Mouse (Mus musculus) adrenal gland, postnatal 25 days (tissue): ENCODE results near the gene Crtam. TPM values are rescaled to one million over a fixed set of nuclear protein-coding genes. Genes with fewer than 3 reads are reported as not detected.

Source experiments
- DNase-seq: peaks from one replicate; pipeline ENCODE4 v3.0.0; 2021; ENCODE audit warnings: mixed read lengths
- long read RNA-seq: library from polyadenylated mRNA; stranded (forward); transcript quantifications from one replicate; pipeline ENCODE4 v2.0.0, GENCODE M21; 2021
- total RNA-seq: library from RNA; stranded (reverse); gene quantifications from 2 replicates; pipeline ENCODE4 v1.2.3, GENCODE M21; 2021

Crtam gene
- 0.15 TPM in 1 of 2 replicates, not detected in the other for total RNA-seq
- long read RNA-seq = 0 reads

DNA sequence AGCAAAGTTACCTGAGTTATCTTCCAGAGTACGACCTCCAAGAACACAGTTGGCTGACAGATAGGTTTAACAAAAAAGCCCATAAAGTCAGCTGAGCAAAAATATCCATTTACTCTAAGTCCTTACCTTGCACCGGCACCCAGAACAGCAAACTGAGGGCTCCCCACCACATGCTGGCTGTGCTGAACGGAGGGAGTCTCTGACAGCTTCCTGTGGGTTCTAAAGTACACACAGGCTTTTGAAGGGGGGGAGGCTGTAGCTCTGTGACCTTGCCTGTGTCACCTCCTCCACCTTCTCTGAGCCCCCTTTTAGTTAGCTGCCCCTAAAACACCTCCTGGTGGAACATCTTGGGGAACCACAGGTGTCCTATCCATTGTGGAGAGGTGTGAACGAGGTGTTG, at the start of gene Crtam:
TSS of gene Crtam (minus strand) at position 214 of the 400 bp plus-strand sequence.
- DNase-seq = no peak

DNA sequence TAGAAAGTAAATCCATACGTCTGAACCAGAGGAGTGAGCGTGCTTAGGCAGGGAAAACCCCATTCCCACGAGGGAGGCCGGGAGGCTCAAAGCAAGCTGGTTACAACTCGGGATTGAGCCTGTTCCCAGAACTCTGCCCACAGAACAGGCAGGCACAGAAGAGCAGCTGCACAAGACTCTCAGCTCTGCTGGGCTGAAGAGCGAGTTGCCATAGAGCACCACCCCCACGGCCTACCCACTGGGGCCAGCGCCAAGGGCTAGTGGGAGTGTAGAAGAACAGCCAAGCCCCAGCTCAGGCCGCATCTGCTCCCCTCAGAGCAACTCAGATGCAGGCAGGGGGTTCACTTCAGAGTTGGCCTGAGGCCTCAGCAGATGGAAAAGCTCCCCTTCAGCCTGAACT, 49.7 kb upstream of the Crtam start:
- no peak for DNase-seq

DNA sequence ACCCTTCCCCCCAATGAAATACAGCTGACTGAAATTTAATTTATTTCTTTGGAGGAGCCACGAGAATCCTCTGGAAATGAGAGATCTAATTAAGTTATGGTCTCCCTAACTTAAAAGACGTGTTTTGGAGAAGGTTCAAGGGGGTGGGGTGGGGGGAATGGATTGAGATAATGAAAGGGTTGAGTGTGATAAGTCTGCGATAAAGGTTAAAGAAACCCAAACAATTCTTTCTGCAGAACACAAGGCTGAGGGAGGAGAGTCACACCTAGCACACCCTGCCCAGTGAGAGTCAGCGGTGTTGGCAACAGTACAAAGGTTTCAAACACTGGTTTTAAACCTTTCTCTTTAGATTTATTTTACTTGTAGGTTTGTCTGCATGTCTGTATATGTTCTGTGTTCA, 49.0 kb upstream of the Crtam start:
- no peak for DNase-seq

DNA sequence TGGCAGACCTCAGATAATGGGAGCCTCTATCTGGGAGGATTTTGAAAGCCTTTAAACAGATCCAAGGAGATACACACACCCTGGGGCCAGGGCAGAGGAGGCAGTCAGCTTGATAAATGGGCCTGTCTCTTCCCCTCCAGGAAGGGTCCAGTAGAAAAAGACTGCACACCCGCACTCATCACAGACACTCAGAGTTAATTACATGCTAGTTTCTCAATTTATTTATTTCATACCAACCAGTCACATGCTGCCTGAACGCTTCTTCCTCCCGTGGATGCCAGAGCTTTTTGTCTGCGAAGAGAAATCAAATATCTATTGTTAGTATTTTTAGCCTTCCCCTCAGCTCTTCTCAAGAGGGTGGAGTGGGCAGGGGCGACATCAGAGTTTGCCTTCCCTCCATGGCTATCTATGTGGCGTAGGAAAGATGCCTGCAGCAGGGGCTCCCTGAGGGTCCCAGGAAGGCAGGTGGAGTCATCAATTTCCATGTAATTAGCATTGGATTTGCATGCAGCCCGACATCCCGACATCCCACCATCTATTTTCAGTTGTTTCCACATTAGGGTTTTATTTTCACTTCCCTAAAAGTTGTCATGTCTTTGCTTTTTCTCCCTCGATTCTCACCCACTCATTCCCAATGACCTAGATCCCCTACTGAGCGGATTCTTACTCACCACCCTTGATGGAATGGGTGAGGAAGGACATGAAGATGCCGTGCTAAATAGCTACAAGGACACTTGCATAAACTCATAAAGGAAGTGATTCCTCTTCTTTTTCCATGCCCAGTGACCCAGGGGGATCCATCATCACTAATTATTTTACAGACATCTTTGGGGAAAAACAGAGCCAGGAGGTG, 46.9 kb upstream of the Crtam start:
- DNase-seq = no peak

DNA sequence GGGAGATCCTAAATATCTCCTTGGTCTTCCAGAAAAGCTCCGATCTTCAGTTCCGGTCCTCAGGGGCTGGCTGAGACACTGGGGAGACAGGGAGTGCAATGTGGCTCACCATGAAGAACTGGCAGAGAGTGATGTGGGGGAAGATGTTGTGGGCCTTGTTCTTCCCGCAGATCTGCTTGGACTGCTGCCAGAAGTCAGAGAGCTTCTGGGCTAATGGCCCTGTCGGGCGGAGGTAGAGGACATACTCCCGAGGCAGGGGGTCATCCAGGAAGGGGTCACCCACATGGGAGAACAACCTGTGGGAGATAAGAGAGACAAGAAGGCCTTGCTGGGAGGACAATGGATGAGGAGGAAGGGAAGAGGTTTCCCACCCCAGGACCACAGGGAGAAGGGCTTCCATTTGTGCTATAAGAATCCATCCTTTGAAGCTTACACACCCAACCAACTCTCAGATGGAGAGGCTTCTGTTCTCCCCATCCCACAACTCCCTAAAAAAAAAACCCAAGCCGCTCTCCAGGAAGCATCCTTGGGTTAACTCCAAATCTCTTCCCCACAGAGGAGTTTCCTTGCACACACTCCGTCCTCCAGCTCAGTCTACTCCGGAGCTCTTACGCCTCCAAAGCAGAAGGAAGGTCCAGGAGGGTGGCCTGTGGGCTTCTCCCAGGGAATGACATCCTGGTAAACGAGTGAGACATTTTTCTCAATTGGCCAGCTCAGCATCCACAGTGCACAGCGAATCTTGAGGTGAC, 46.1 kb upstream of the Crtam start:
- DNase-seq = no peak

DNA sequence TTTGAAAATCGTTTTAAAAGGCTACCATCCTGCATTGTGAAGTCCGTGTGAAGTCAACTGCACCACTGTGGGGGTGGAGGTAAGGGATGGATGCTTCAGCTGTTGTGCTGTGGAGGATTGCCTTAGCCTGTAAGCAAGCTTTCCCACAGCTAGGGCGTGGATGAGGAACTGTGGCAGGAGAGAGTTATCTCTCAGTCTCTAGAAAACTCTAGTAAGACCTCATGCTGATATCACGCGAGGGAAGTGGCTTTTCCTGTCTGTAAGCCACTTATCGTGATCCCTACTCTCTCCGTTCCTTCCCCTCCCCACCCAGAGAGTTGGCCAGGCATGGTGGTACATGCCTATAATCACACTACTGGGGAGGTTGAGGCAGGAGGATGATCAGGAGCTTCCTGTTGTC, 44.9 kb upstream of the Crtam start:
- no peak for DNase-seq

DNA sequence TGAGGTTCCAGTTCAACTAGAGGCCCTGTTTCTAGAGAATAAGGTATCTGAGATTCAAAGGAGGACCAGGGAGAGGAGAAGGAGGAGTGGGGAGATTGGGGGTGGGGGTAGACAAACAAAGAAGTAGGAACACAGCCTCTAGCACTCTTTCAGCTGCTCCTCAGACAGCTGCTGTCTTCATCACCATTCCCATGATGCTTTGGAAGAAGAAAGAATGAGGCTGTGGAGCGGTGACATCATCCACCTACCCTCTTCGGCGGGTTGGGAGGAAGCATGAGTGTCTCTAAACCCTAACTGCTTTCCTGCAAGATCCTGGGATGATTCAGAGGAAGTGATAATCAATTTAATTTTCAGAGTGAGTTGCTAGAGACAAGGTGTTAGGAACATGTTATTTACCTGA, 44.4 kb upstream of the Crtam start:
- DNase-seq = no peak

DNA sequence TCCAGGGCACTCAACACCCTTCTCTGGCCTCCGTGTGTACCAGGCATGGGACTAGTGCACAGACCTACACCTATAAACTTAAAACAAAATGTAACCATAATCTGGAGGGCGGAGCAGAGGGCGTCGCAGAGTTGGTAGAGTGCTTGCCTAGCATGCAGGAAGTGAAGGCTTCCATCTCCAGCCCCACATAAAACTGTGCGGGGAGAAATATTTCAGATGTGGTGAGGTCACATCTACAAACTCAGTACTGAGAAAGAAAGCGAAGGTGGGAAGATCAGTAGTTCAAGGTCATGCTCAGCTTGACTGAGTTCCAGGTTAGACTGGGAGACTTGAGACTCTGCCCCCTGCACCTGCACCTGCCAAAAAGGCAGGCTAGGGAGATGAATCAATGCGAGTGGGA, 43.8 kb upstream of the Crtam start:
- DNase-seq = no peak

DNA sequence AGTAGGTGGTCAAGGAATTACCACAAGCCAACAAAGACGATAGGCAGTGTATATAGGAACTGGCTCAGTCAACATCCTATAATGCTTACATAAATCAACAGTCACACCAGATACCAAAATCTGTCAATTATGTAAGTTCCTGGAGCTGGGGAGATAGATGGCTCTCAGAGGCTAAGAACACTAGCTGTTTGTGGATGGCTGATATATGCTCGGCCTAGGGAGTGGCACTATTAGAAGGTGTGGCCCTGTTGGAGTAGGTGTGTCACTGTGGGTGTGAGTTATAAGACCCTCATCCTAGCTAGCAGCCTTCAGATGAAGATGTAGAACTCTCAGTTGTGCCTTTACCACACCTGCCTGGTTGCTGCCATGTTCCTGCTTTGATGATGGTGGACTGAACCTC, 43.2 kb upstream of the Crtam start:
- DNase-seq = no peak

DNA sequence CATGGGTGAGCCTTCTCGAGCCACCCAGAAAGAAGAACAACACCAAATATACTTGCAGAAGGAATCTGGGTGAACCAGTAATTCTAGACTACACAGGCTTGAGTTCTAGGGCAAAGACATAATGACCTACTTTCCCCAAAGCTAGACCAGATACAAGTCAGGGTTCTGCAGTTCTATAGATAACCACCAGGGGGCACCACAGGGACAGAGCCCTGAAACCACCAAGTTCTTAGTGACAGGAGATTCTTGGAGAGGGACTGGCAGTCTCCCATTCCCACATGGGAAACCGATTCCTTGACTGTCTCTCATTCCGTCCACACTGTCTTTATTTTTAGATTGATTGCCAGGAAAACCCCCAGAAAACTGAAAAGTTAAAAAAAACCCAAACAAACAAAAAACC, 40.2 kb upstream of the Crtam start:
- peak; percentile 78 for DNase-seq

DNA sequence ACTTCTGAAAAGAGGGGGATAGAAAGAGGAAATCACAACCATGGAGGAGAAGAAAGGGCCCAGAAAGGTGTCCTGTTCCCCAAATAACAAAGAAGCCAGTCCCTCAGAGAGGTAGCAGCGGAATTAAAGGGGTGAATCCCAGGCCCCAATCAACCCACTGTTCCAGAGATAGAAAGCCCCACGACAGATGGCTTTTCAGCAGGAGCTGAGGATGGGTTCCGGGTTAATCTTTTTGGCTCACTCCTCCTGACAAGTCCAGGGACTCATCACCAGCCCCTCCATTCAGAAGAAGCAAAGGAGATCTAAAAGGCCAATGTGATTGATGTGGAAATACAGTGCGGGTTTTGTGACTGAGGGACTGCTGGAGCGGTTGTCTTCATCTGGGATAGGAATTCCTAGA, 39.2 kb upstream of the Crtam start:
- DNase-seq = no peak

DNA sequence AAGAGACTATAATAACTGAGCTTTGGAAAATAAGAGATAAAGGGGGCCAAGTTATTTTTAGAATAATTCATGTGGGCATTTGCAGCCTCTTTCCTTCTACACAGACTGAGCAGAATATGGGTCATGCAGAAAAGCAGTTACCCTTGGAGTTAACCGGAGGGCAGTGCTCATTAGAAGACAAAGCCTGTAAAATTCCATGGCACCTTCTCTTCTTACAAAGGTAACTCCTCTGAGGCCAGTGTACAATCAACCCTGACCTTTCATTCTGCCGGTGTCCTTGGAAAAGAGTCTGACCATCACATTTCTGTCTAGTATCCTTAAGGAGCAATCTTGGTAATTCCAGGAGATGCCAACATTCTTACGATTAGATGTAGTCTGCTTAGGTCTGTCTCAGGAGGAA, 37.0 kb upstream of the Crtam start:
- DNase-seq = no peak

DNA sequence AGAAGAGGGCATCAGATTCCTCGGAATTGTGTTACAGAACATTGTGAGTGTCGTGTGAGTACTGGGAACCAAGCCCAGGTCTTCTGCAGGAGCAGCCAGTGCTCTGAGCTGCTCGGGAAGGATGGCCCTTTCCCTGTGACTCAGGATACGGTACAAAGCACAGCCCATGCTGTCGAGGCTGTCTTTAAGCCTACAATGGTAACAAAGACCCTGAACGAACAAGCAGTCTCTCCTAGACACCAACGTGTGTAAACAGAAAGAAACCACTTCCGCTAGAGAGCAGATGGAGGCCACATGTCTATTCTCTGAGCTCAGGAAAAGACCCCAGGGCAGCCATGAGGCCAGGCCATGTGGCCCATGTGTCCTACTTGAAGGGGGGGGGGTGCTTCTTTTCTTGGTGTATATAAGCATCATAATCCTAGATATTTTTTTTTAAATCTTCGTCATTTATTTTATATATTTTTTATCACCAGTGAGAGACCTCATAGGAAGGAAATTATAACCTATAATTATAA, 33.8 kb upstream of the Crtam start:
- no peak for DNase-seq

DNA sequence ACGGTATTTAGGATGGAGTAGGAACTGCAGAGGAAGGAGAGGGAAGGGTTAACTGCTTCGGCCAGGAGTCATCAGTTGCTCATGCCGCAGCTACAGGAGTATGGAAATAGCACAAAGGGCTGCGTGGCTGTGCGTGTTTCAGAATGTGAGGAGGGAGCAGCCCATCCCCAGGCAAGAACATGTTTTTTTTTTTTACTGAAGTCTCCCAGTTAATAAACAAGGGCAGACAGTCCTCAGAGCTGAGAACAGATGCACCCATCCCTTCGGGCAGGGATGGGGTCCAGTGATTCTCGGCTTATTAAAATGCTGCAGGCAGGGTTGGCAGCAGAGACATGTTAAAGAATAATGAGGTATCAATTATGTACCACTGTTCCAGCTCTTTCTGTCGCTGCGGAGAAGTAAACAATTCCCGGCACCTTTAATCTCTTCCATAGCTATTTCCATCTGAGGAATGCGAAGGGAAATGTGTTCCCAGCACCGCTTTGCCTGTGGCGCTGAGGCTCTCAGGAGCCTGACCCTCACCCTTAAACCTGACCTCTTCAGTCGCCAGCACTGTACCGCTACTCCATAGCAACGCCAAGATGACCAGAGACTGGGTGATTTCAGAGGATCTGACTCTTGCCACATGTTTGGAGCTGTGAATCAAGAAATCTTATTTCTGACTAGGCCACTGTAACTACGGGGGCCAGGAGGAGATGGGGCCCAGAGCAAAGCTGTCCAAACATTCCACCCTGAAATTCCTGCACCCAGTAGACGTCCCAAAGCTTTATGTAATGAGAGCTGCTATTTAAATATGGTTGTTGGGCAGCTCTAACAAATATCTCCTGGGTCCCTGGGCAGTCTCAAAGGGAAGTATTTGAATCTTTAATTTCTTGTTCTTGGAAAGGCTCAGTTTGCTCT, 27.4 kb upstream of the Crtam start:
- DNase-seq = no peak

DNA sequence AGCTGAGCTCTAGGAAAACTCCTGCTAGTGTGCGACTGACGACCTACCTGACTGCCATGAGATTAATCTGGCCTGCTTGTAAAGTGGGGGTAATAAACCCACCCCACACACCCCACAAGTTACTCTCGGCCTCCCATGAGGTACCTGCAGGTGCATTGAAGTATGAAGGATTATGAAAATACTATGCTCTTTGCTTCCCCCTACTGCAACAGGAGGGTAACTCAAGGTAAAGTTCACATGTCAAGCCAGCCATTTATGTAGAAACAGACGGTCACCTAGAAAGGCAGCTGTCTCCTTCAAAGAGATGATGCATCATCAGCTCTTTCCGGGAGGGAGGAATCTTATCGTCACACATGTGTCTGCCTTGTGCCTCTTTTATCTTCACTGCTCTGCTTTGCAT, 25.4 kb upstream of the Crtam start:
- no peak for DNase-seq

DNA sequence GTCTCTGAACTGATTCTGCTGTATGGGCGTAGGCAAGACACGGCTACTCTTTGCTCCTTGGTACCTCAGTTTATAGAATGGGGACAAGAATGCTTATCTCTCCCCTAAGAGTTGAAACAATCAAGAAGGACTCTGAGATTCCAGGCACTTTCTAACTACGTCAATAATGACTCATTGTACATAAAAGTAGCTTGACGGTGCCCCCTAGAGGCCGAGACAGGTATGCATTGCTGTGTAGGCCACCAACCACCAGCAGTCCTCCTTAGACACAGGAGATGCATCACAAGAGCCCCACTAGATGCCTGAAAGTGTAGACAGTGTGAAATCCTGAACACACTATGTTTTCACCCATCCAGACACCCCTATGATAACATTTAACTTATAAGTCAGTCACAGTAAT, 24.0 kb upstream of the Crtam start:
- DNase-seq = peak; percentile 43

DNA sequence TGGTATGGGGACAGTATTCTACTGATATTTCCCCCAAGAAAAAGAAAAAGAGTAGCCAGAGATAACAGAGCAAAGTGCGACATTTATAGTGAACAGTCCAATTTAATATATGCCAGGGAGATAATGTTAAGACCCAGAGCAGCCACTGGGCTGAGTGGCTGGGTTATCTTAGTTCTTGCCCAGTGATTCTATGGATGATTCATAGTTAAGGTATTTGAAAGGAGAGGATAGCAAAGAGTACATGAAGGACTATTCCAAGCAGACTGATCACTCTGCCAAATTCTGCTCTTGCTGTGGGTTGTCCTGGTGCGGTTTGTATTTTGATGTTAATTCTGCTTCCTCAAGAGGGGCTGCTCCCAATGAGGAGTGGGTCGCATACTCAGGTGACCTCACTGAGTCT, 17.3 kb upstream of the Crtam start:
- DNase-seq = no peak

DNA sequence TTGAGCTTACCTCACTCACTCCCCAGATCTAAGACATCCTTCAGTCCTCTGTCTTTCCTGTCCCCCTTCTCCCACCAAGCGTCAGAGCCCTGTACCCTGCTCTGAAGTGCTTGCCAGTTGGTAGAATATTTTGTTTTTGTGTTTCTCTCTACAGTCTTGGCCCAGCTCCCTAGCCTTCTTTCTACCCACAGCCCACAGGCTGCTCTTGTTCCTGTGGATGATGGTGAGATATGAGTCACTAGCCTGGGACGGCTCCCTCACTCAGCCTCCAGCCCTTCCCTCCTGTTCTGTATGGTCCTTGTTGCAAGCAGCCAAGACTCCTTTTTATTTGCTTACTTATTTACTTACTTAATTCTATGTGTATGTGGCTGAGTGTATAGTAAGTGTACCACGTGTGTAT, 16.1 kb upstream of the Crtam start:
- DNase-seq = no peak

DNA sequence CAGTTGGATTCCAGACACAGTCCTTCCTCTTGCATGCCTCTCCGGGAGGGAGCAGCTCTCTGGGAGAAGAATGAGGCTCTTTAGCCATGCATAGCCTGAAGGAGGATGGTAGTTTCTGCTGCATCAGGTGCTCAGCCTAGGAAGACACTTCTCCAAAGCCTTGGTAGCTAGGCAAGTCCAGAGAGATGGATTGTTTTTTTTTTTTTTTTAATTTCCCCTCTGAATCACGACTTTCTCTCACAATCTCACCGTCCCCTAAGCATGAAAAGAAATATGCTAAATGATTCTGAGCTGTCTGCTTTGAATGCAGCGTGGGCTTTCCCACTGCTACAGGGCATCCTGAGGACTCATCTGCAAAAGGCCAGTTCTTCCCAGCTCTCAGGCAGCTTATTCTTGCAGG, 10.1 kb upstream of the Crtam start:
- no peak for DNase-seq

DNA sequence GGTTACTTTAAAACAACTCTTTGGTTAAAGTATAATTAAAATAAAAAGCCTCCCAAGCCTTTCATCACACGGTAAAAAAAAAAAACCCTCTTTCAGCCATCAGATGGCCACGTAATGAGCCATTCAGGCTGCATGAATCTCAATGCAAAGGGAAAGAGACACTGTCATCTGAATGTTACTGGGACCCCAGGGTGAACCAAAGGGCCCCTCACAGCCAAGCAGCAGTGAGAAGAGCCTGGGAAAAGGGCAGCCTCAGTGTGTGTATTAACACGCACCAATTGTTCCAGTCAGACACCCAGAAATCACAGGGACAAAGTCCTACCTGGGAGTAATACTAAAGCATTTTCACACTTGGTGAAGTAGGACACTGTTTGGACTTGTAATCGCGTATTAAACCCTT, 8.0 kb upstream of the Crtam start:
- DNase-seq = no peak

DNA sequence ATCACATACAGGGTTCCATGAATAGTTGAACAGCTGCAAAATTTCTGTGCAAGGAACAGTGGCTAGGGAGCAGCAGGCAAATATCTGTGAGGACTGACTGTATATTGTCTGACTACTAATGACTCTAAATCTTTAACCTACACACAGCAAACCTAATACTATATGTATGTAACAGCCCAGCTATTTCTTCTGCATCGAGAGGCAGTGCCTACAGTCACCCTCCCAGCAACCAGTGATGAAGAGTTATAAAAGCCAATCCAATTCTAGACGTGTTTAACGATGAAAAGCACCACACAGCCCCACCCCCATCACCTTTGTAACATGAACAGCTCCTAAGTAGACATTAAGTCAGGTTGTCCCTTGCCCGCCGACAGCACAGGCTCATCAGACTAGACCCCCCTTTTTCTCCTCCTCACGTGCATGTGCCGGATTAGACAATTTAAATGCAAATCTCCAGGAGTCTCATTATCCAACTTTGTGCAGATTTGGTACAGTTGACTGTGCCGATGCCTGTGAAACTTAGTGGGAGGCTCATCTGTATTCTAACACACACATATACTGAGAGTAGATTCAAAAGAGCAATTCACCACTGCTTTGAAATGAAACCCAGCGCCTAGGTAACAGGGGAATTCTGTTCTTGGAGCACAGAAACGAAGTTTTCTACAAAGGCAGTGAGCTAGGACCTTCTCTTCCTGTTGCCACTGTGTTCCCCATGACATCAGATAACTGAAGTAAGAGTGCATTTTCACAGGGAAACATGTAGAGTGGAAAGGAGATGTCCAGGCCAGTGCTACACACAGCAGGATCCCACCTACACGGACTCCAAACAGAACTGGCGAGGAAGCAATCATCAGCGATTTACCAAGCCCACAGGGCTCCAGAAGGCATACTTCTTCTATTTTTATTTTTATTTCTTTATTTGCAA, 7.3 kb upstream of the Crtam start:
- no peak for DNase-seq
